Mouse (Mus musculus): Measurements from ENCODE around the gene Arl5c.
"Not testable (repeated sequence)": the region's sequence is repeated elsewhere in the genome, so short reads cannot be mapped to it uniquely, and the experiment has no call there.

Arl5c gene

DNA sequence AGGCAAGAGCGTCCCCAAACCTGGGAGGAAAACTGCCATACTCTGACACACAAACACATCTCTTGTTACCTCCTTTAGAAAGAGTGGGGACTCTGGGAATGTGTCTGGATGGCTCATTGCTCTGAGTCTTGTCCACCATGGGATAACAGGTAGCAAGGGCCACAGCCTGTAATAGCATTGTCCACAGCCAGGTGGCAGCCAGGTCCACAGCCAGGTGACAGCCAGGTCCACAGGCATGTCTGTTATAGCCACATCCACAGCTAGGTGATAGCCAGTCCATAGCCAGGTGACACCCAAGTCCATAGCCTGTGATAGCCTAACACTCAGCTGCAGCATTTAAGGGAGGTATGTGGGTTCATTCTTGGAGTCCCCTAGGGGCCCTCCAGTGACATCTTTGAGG lies 35.1 kb downstream of the Arl5c start:
- no peak for DNase-seq (ENCODE audit: extremely low read depth, low read depth, low spot score)

DNA sequence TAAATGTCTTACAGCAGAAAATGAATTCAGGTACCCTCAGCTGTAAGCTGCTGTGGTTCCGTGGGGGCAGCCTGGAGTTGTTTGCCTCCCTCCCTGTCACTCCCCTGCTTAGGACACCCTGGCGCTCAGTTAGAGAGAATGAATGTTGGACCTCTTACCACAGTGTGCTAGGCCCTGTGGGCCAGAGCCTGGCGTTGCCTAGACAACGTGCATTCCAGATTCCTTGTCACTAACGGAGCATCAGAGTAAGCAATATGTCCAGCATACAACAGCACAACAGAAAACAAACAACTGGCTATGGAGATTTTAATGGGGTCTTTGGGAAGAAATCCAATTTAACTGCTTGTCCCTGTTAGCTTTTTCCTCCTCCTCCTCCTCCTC lies 36.7 kb downstream of the Arl5c start:
- no peak for DNase-seq (ENCODE audit: extremely low read depth, low read depth, low spot score)

- no peak for DNase-seq (ENCODE audit: extremely low read depth, low read depth, low spot score)
These were observed 37.2 kb downstream of the Arl5c start for GRCm38 (mm10) chr11:97958641-97959299.

- no peak for DNase-seq (ENCODE audit: extremely low read depth, low read depth, low spot score)
These were observed 38.9 kb downstream of the Arl5c start for GRCm38 (mm10) chr11:97956905-97957560.

DNA sequence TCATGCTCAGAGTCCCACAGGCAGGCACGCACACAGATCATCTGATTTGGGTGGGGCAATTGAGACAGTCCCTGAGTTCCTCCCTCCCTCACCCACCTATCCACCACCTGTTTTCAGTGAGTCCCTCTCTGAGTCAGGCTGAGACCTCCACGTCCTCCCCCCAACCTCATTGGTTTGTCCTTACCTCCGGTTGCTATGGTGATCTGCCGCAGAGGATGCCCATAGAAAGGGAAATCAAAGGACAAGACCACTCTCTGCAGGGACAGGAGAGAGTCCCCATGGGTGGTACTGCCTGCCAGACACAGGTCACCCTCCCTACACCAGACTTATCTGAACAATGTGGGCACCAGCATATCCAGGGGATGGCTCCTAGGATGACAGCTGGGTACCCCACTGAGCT lies 40.1 kb downstream of the Arl5c start:
- DNase-seq (ENCODE audit: extremely low read depth, low read depth, low spot score), result no peak

DNA sequence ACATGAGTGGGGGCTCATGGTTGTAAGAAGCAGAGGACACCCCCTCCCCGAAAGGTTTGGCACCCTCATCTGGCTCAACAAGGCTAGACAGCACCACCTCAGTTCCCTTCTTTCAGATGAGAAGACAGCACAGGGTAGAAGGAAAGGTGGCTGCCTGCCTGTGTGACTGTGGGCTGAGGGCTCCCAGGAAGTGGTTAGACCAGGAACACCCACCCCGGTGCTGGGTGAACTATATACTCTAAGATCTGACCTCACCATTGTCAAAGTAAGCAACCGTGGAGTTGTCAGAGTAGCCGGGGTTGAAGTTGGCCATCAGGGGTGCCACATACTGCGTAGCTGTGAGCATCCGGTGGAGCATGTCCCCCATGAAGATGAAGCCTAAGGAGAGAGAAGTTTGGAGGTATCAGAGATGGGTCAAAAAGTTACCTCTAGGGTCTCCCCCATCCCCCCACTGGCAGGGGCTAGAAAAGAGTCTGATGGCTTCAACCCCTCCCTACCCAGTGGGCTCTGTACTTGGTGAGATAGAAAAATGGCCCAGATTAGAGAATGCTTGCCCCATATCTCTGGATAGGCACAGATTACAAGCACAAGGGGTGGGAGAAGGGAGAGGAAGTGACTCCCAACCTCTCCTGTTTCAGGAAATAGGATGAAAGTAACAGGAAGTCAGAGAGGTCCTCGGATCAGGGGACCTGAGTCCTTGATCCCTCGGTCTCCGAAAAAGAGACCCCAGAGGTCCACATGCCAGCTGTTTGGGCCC lies 40.7 kb downstream of the Arl5c start:
- DNase-seq (ENCODE audit: extremely low read depth, low read depth, low spot score), result no peak

DNA sequence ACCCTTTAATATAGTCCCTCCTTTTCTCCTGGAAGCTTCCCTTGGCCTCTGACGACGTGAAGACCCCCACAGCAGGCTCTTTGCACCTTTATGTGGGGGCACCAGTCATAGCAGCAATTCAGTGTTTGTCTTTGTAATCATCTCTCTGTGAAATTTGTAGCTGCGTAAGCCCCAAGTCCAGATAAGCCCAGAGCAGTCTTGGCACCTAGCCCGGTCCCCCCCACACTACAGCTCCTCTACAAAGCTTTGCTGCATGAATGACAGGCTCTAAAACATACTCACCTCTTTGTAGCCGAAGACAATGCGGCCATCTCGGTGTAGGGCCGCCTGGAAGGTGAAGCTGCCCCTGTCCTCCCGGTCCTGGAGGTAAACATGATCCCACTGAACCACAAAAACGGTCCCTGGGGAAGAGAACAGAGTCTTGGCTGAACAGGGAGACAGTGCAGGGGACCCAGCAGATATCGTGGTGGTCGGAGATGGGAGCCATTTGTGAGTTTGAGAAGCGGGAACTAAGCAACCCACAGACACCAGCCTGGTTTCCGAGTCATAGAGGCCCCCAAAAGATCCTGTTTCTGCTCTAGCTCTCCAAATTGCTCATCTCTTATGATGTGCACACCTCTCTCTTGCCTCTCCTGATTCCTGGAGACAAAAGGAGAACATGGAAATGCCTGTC lies 41.4 kb downstream of the Arl5c start:
- no peak for DNase-seq (ENCODE audit: extremely low read depth, low read depth, low spot score)

DNA sequence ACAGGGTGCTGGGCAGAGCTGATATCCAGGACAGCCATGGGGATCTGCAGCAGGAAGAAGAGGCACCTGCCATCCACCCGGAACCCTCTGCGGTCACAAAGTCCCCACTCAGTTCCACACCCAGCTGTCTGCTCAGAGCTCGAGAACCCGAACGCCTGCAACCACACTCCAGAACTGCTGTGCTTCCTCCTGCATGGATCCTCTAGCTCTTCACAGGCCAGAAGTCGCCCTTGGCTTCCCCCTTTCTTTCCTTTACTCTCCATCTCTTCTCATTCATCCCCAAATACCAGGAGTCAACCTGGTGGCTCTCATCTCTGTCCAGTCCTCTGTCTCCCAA lies 42.1 kb downstream of the Arl5c start:
- DNase-seq (ENCODE audit: extremely low read depth, low read depth, low spot score), result no peak

GRCm38 (mm10) chr11:97953179-97953938 lies 42.6 kb downstream of the Arl5c start:
- DNase-seq (ENCODE audit: extremely low read depth, low read depth, low spot score), result no peak

DNA sequence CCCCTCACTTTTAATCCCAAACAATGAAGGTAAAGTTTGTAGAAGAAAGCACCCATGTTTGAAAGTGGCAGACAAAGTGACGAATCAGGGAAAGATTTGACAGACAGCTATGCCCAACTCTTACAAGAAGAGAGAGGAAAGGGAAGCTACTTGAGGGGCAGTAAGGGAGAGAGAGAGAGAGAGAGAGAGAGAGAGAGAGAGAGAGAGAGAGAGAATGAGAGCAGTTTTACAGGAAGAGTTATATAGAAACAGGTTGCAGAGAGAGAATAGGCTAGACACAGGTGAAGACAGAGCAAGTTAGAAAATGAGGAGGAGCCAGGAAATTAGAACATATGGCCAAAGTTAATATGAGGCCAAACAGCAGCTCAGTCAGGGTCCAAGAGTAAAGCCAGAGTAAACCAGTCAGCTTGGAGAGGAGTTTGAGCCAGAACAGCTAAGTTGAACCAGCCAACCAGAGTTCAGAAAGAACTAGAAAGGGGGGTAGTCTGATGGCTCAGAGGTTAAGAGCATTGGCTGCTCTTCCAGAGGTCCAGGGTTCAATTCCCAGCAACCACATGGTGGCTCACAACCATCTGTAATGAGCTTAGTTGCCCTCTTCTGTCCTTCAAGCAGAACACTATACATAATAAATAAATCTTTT lies 43.5 kb downstream of the Arl5c start:
- no peak for DNase-seq (ENCODE audit: extremely low read depth, low read depth, low spot score)

DNA sequence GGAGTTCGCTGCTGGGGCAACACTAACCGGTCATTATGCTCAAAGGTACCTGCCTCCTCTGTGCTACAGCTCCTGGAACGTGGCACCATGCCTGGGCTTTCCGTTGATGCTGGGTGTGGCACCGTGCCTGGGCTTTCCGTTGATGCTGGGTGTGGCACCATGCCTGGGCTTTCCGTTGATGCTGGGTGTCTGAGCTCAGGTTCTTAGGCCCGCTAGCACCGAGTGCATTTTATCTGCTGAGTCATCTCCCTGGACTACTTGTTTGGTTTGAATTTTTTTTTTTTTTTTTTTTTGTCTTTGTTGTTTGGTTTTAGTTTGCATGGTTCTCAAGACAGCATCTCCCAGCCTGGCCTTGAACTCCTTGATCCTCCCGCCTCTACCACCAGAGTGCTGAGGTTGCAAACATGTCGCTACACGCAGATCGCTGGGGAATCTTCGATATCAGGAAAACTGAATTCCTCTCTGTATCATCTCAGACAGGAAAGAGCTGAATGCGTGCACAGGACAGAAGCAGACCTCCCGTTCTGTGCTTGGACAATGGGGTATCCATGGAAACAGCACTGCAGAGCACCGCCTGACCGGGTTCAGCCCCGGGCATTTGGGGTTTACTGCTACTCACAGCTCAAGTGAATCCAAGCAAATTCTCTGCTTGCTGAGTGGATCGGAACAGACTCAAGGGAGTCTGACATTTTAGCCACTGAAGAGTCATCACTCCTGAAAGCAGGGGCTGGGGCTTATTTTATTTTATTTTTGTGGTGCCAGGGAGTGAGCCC lies 46.1 kb downstream of the Arl5c start:
- DNase-seq (ENCODE audit: extremely low read depth, low read depth, low spot score), result no peak

- no peak for DNase-seq (ENCODE audit: extremely low read depth, low read depth, low spot score)
These were observed 48.6 kb downstream of the Arl5c start for GRCm38 (mm10) chr11:97947426-97947825.

- DNase-seq (ENCODE audit: extremely low read depth, low read depth, low spot score), result not testable (repeated sequence)
These were observed 50.2 kb downstream of the Arl5c start for GRCm38 (mm10) chr11:97945738-97946289.

GRCm38 (mm10) chr11:97945031-97945430 lies 51.0 kb downstream of the Arl5c start:
- DNase-seq (ENCODE audit: extremely low read depth, low read depth, low spot score), result no peak

DNA sequence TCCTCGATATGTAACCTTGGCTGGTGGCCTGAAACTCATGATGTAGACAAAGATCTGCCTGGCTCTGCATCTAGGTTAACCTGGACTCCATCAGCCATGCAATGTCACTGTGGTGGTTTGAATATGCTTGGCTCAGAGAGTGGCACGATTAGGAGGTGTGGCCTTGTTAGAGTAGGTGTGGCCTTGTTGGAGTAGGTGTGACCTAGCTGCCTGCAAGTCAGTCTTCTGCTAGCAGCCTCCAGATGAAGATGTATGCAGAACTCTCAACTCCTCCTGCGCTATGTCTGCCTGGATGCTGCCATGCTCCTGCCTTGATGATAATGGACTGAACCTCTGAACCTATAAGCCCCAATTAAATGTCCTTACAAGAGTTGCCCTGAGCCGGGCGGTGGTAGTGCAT lies 52.7 kb downstream of the Arl5c start:
- DNase-seq (ENCODE audit: extremely low read depth, low read depth, low spot score), result no peak

DNA sequence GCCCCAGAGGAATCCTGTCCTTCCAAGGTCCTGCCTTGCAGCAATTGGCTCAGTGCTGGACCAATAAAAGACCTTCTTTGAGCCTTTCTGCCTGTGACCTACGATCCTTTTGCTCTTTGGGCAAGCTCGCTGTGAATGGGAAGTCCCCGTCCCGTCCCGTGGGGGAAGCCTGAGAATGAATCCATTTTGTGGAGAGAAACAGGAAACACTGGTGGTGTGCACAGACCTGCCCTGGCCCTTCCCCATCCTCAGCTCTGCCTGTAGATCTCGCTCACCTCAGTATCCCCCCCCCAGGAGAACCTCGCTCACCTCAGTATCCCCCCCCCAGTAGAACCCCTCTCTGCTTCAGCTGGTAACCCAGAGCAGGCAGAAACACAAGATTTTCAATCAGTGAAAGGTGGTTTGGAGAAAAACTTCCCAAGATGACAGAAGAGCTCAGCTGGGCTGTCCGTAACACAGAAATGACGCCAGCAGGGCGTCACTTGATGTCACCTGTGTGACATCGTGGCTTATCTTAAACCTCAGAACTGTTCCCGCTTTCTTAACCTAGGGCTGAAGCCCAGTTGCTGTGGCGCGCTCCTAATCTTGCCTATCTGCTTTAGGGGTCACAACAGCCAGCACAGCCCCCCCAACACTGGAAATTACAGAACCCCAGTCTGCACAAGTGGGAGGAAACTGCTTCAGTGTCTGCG lies 53.4 kb downstream of the Arl5c start:
- DNase-seq (ENCODE audit: extremely low read depth, low read depth, low spot score), result no peak
